In the genomic region with DNA sequence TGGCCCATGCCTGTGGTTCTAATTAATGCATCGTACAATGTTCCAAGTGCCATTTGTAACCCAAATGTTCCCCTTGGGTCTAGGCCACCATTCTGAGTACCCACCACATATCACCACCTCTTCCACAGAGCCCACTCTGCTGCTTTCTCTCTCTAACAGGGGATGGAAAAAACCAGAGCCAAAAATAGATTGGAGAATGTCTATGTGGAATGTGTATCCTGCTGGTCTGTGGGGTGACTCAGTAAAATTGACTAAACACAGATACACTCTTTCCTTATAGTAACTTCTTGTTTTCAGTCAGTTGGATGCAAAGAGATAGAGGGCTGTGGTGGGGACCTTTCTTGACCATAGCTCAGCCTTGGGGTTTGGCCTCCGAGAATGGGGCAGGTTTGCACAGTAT, we compare ENCODE assay signal across 25 mouse cellular contexts. TPM values are rescaled to one million over a fixed set of nuclear protein-coding genes. Genes with fewer than 3 reads are reported as not detected.
DNase-seq lines count a peak whose midpoint lies in the region; ATAC-seq and TF ChIP-seq lines count a peak whose summit lies in the region.
"Had no signal": no experiment of that assay in that cellular context is flagged by ENCODE, and none has a peak within 500 bp of the region (broad histone marks: within the 10 kb centered on the region; RNA-seq: fewer than 3 reads in every experiment).

No protein-coding gene starts in this region.

- WGBS in heart, embryonic 10.5 days, result 76% methylated on average over 2 of the region's 2 CpGs
- WGBS in limb, embryonic 14.5 days, result 81% methylated on average over 2 of the region's 2 CpGs
- WGBS in limb, embryonic 10.5 days, result 86% methylated on average over 2 of the region's 2 CpGs

- no peak for TF ChIP-seq POLR2A in limb, embryonic 14.5 days (IDR thresholded peaks at IDR 0.05; ENCODE audit: borderline replicate concordance, extremely low read depth, insufficient read depth, insufficient read length)
- no peak for TF ChIP-seq POLR2A in embryonic fibroblast, embryonic 13.5 days (IDR thresholded peaks at IDR 0.05; ENCODE audit: low read depth, low read length)

- H3K9me3 ChIP-seq in heart, embryonic 10.5 days, result no peaks in the 10 kb centered on the region
- H3K9me3 ChIP-seq in limb, embryonic 14.5 days (ENCODE audit: control insufficient read depth, low read length), result no peaks in the 10 kb centered on the region
- H3K9me3 ChIP-seq in limb, embryonic 10.5 days (replicated peaks), result no peaks in the 10 kb centered on the region
- H3K9me3 ChIP-seq: embryonic facial prominence, embryonic 13.5 days; hindbrain, embryonic 12.5 days; limb, embryonic 13.5 days; midbrain, embryonic 12.5 days had no signal

- H3K27me3 ChIP-seq in heart, embryonic 10.5 days (ENCODE audit: insufficient read depth, poor library complexity, severe bottlenecking), result no peaks in the 10 kb centered on the region
- no peaks in the 10 kb centered on the region for H3K27me3 ChIP-seq in limb, embryonic 14.5 days (ENCODE audit: control insufficient read depth, insufficient read depth, low read length)
- H3K27me3 ChIP-seq in limb, embryonic 10.5 days (ENCODE audit: low read depth, poor library complexity, severe bottlenecking), result no peaks in the 10 kb centered on the region
- H3K27me3 ChIP-seq: embryonic facial prominence, embryonic 13.5 days; hindbrain, embryonic 12.5 days; limb, embryonic 13.5 days; midbrain, embryonic 12.5 days had no signal

- ATAC-seq in limb, embryonic 14.5 days (ENCODE audit: low FRiP score, low read depth), result no peak
- ATAC-seq: inflammation-experienced regulatory T-cells, adult 6 months had no signal

- TF ChIP-seq CTCF in embryonic fibroblast, embryonic 13.5 days (IDR thresholded peaks at IDR 0.05; ENCODE audit: borderline replicate concordance, insufficient read depth, low read length), result no peak

- H3K36me3 ChIP-seq in heart, embryonic 10.5 days, result no peaks in the 10 kb centered on the region
- H3K36me3 ChIP-seq in limb, embryonic 14.5 days (ENCODE audit: control insufficient read depth, insufficient read depth, low read length), result no peaks in the 10 kb centered on the region
- no peaks in the 10 kb centered on the region for H3K36me3 ChIP-seq in limb, embryonic 10.5 days
- H3K36me3 ChIP-seq: embryonic facial prominence, embryonic 13.5 days; hindbrain, embryonic 12.5 days; limb, embryonic 13.5 days; midbrain, embryonic 12.5 days had no signal

- H3K9ac ChIP-seq in limb, embryonic 14.5 days (ENCODE audit: low read depth, low read length, severe bottlenecking), result no peak overlapping the region
- H3K9ac ChIP-seq: embryonic facial prominence, embryonic 13.5 days; hindbrain, embryonic 12.5 days; limb, embryonic 13.5 days; midbrain, embryonic 12.5 days had no signal

- peak overlapping the region; percentile 77; the same call in 1 of the 2 replicates for H3K27ac ChIP-seq in heart, embryonic 10.5 days
- H3K27ac ChIP-seq in limb, embryonic 14.5 days (replicated peaks; ENCODE audit: low read depth, low read length), result no peak overlapping the region
- H3K27ac ChIP-seq in limb, embryonic 10.5 days, result no peak overlapping the region
- H3K27ac ChIP-seq in embryonic fibroblast, embryonic 13.5 days (ENCODE audit: insufficient read depth, low read length), result peak overlapping the region; percentile 73
- H3K27ac ChIP-seq: embryonic facial prominence, embryonic 13.5 days; hindbrain, embryonic 12.5 days; limb, embryonic 13.5 days; midbrain, embryonic 12.5 days had no signal

- H3K4me3 ChIP-seq in heart, embryonic 10.5 days, result no peak overlapping the region
- no peak overlapping the region for H3K4me3 ChIP-seq in limb, embryonic 14.5 days (replicated peaks; ENCODE audit: low read length)
- no peak overlapping the region for H3K4me3 ChIP-seq in limb, embryonic 10.5 days
- H3K4me3 ChIP-seq in embryonic fibroblast, embryonic 13.5 days (ENCODE audit: insufficient read depth, low read length), result no peak overlapping the region
- H3K4me3 ChIP-seq: embryonic facial prominence, embryonic 13.5 days; hindbrain, embryonic 12.5 days; limb, embryonic 13.5 days; midbrain, embryonic 12.5 days had no signal

- DNase-seq in heart, embryonic 10.5 days (ENCODE audit: low spot score), result no peak
- no peak for DNase-seq in heart, adult 8-10 months (ENCODE audit: low spot score)
- peak; percentile 13 for DNase-seq in limb, embryonic 14.5 days (ENCODE audit: low spot score)
- DNase-seq in limb, embryonic 10.5 days (ENCODE audit: low spot score), result no peak
- no peak for DNase-seq in thymus, postnatal 25 days
- DNase-seq in gastrocnemius, postnatal 25 days, result no peak
- DNase-seq: adrenal gland, postnatal 10 days; cerebellum, adult 8-10 months; gastrocnemius, postnatal 36 days; kidney, adult 9 months; kidney, postnatal 4 days; lung, postnatal 14 days; thymus, postnatal 36 days had no signal

- peaks cover 26% of the 10 kb centered on the region for H3K4me1 ChIP-seq in heart, embryonic 10.5 days
- no peaks in the 10 kb centered on the region for H3K4me1 ChIP-seq in limb, embryonic 14.5 days (ENCODE audit: control insufficient read depth, insufficient read depth, low read length)
- no peaks in the 10 kb centered on the region for H3K4me1 ChIP-seq in limb, embryonic 10.5 days
- H3K4me1 ChIP-seq in embryonic fibroblast, embryonic 13.5 days (ENCODE audit: control insufficient read depth, insufficient read depth, low read length), result peaks cover 19% of the 10 kb centered on the region
- H3K4me1 ChIP-seq: embryonic facial prominence, embryonic 13.5 days; hindbrain, embryonic 12.5 days; limb, embryonic 13.5 days; midbrain, embryonic 12.5 days had no signal

- H3K4me2 ChIP-seq in limb, embryonic 14.5 days (replicated peaks; ENCODE audit: low read depth, low read length, severe bottlenecking), result no peak overlapping the region
- H3K4me2 ChIP-seq: embryonic facial prominence, embryonic 13.5 days; hindbrain, embryonic 12.5 days; limb, embryonic 13.5 days; midbrain, embryonic 12.5 days had no signal

RNA-seq across cellular contexts. Expression of gene Cd300lb, which starts 4.6 kb away (rescaled TPM):
- polyA plus RNA-seq in heart, embryonic 10.5 days (2016; fragmentation: Nextera tagmentation; extraction: Ambion mirVana), result 0.48 and 1.0 TPM in 2 replicates
- 1 to 10 TPM in 2 of 4 experiments, under 1 TPM in 2; 0.38 to 1.2 (median 0.73) TPM for total RNA-seq in heart, adult 8-10 months (2022)
- 0.33 TPM in 2 replicates for polyA plus RNA-seq in limb, embryonic 14.5 days (2012; rRNA removed)
- polyA plus RNA-seq in limb, embryonic 14.5 days (2014; fragmentation: Nextera tagmentation; extraction: Ambion mirVana), result 0.32 and 0.82 TPM in 2 replicates
- not detected in 2 replicates for polyA plus RNA-seq in limb, embryonic 10.5 days (2016; fragmentation: Nextera tagmentation; extraction: Ambion mirVana)
- 0.48 and 1.1 TPM in 2 replicates for polyA plus RNA-seq in embryonic fibroblast, embryonic 13.5 days (2011; ENCODE audit: insufficient read length, low read depth, missing spikeins)
- total RNA-seq in gastrocnemius, postnatal 25 days (2021), result under 1 TPM in 1 of 2 experiments, not detected in 1; 0.19 TPM
- polyA plus RNA-seq: hindbrain, embryonic 12.5 days; inflammation-experienced regulatory T-cells, adult 6 months had no signal

RNA-seq across cellular contexts. Expression of gene Cd300c, which starts 39.4 kb away (rescaled TPM):
- polyA plus RNA-seq in heart, embryonic 10.5 days (2016; fragmentation: Nextera tagmentation; extraction: Ambion mirVana), result not detected in 2 replicates
- not detected for total RNA-seq in heart, adult 8-10 months (2022)
- not detected in 2 replicates for polyA plus RNA-seq in limb, embryonic 14.5 days (2012; rRNA removed)
- not detected in 2 replicates for polyA plus RNA-seq in limb, embryonic 14.5 days (2014; fragmentation: Nextera tagmentation; extraction: Ambion mirVana)
- polyA plus RNA-seq in limb, embryonic 10.5 days (2016; fragmentation: Nextera tagmentation; extraction: Ambion mirVana), result not detected in 2 replicates
- not detected in 2 replicates for polyA plus RNA-seq in embryonic fibroblast, embryonic 13.5 days (2011; ENCODE audit: insufficient read length, low read depth, missing spikeins)
- total RNA-seq in gastrocnemius, postnatal 25 days (2021), result not detected
- total RNA-seq: adrenal gland, postnatal 10 days; gastrocnemius, postnatal 36 days; layer of hippocampus, postnatal 10 days; neutrophil, adult 5-6 weeks had no signal
- polyA plus RNA-seq: C2C12; cortical plate, adult 2 months; embryonic facial prominence, embryonic 13.5 days; forebrain, embryonic 11.5 days; hindbrain, embryonic 12.5 days; inflammation-experienced regulatory T-cells, adult 6 months; limb, embryonic 13.5 days; midbrain, embryonic 12.5 days; testis, adult 2 months had no signal

RNA-seq across cellular contexts. Expression of gene Cd300a, which starts 39.7 kb away (rescaled TPM):
- 0.46 and 0.62 TPM in 2 replicates for polyA plus RNA-seq in heart, embryonic 10.5 days (2016; fragmentation: Nextera tagmentation; extraction: Ambion mirVana)
- total RNA-seq in heart, adult 8-10 months (2022), result 1 to 10 TPM in 1 of 4 experiments, under 1 TPM in 3; 0.38 to 1.6 (median 0.86) TPM
- polyA plus RNA-seq in limb, embryonic 14.5 days (2012; rRNA removed), result 2.2 and 3.1 TPM in 2 replicates
- polyA plus RNA-seq in limb, embryonic 14.5 days (2014; fragmentation: Nextera tagmentation; extraction: Ambion mirVana), result 1.2 and 1.5 TPM in 2 replicates
- polyA plus RNA-seq in limb, embryonic 10.5 days (2016; fragmentation: Nextera tagmentation; extraction: Ambion mirVana), result 0.49 and 0.67 TPM in 2 replicates
- polyA plus RNA-seq in embryonic fibroblast, embryonic 13.5 days (2011; ENCODE audit: insufficient read length, low read depth, missing spikeins), result 0.84 TPM in 1 of 2 replicates, not detected in the other
- total RNA-seq in gastrocnemius, postnatal 25 days (2021), result under 1 TPM; 0.43 to 0.72 TPM

Comparison
In these comparisons a context has a peak if more than half of its experiments do, and no peak if none do; other contexts are left out.
1. H3K27ac ChIP-seq: peak in heart, embryonic 10.5 days (single experiment) and embryonic fibroblast, embryonic 13.5 days (single experiment); none in limb, embryonic 14.5 days (single experiment) and limb, embryonic 10.5 days (single experiment).